Mouse (Mus musculus) embryonic fibroblast, embryonic 13.5 days (primary cell): ENCODE results near the gene Gm20661.

Experiments used
- CTCF ChIP-seq: IDR thresholded peaks from 2 replicates; pipeline ENCODE4 v1.5.1; 2011; ENCODE audit warnings: mild to moderate bottlenecking, control low read depth, low read length, moderate library complexity, borderline replicate concordance; ENCODE audit not compliant: insufficient read depth
- POLR2A ChIP-seq: IDR thresholded peaks from 2 replicates; pipeline ENCODE4 v1.6.1; 2011; ENCODE audit warnings: low read depth, mild to moderate bottlenecking, control low read depth, low read length, moderate library complexity

- TF ChIP-seq CTCF (no peak), POLR2A (no peak)
Observed at GRCm38 (mm10) chr9:107992197-107992596, 9.3 kb downstream of the Gm20661 start, which contains the start of gene Cdhr4.
